Mouse (Mus musculus): ENCODE data around the gene Slc30a4. TPM values are rescaled to one million over a fixed set of nuclear protein-coding genes. Genes with fewer than 3 reads are reported as not detected.

Slc30a4 gene
- 10 to 100 TPM; 26.1 to 28.1 TPM for total RNA-seq (2021)
- long read RNA-seq, experiment 1, full-length matches to known transcripts = 14 of 16 reads
- long read RNA-seq, experiment 1, partial matches to known transcripts = 0 of 16 reads
- long read RNA-seq, experiment 1, other reads (novel, unspliced or antisense) = 2 of 16 reads
- long read RNA-seq, experiment 2, full-length matches to known transcripts = 9 of 14 reads
- long read RNA-seq, experiment 2, partial matches to known transcripts = 3 of 14 reads
- long read RNA-seq, experiment 2, other reads (novel, unspliced or antisense) = 2 of 14 reads

DNA sequence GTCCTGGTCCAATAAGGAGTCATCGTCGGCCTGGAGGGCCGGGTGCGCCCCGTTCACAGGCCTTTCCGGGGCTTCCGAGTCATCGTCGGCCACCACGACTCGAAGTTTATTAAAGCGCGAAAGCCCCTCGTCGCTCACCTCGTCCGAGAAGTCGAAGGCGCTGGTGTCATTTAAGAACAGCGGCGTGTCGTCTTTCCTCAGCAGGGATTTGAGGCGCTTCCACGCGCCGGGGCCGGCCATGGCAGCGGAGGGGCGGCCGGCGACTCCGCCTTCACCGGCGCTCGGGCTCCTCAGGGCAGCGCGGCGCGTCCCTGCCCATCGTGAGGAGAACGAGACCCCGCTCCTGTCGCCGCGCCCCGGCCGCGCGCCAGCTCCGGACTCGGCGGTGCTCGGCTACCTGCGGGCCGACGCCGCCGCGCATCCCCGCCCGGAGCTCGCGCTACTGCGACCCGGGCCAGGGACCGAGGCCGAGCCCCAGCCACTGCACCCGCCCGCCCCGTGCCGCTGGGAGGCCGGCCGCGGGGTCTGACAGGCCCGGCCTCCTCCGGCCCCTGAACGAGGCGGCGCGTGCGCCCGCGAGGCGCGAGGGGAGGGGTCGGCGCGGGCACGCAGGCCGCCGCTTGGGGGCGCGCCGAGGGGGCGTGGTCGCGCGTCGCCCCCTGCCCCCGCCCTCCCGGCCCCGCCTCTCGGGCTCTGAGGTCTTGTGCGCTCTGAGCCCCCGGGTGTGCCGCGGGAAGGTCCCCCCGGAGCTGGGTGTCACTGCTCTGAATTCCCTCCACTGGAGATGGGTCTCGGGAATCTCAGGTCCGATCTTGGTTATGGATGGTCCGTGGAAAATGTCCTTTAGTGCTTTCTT lies at the start of gene Slc30a4:
Gene Slc30a4, minus strand, starts transcription at position 483 of the 856 bp plus-strand sequence.
- DNase-seq (ENCODE audit: low spot score in 2 of 2) = peak; percentile 56 to 69

DNA sequence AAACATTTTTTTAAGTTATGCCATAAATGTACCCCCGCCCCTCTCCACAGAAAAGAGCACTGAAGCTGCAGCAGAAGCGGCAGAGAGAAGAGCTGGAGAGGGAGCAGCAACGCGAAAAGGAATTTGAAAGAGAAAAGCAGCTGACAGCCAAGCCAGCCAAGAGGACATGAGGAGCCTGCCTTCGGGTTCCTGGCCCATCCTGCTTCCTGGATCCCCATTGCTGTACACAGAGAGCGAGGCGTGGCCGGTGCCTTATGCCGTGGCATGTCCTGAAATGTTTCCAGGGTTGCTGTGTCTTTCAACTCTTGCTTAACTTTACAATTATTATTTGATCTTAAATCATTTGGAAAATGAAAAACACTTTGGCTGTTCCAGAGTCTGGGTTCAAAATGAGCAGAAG lies 44.0 kb upstream of the Slc30a4 start:
- DNase-seq (ENCODE audit: low spot score in 2 of 2) = no peak

DNA sequence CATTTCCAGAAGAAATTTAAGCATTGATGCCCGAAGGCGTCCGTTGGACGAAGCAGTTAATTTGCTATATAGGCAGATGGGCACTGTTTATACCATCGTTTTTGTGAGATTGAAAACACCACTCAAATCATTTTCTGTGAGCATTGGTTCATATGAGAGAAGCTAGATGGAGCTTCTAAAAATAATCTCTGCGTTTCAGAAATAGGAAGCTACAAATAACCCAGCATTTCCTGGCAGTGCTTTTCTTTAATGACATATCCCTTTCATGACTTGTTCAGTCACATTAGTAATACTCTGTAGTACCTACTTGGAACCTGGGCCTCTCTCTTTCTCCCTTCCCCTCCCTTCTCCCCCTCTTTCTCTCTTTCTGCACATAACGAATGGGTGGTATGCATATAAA lies 36.6 kb upstream of the Slc30a4 start:
- DNase-seq (ENCODE audit: low spot score in 2 of 2) = peak in 1 of 2 experiments; percentile 21

DNA sequence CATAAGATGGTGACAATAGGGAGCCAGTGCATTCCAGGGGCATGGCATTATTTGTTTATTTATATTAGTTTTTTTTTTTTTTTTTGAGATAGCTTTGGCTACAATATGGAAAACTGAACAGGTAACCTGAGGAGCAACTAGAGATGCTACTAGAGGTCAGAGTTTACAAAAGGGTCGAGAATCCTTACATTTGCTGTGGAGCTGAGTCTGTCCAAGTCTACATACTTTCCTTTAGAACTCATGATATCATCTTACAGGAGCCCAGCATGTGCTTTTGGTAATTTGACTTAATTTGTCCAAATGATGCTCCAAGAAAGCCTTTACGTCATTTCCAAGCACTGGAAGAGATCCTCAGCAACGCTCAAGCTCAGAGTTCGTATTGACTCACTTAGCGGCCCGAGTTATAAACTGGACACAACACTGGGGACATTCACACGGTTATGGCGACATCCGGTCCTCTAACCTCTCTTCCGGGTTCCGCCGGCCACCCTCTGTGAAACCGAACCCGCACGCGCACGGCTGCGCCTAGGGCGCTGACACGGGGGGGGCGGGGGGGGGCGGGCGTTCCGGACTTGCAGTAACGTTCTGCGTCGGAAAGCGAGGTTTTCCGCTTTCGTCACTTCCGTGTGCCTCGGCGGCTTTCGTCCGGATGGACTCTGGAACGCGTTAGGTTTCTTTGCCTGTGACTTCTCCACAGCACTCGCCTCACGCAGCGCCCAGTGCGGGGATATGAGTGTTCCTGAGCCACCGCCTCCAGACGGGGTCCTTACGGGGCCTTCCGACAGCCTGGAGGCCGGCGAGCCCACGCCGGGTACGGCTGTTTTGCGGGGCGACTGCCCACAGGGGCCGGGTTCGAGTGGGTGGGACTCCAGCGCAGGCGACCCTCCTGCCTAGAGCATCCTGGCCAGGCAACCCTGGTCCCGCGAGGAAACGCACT lies 35.7 kb upstream of the Slc30a4 start, which contains the start of gene Bloc1s6:
Gene Bloc1s6, plus strand, starts transcription at position 610 of the 937 bp plus-strand sequence.
- peak; percentile 91 to 95 for DNase-seq (ENCODE audit: low spot score in 2 of 2)

DNA sequence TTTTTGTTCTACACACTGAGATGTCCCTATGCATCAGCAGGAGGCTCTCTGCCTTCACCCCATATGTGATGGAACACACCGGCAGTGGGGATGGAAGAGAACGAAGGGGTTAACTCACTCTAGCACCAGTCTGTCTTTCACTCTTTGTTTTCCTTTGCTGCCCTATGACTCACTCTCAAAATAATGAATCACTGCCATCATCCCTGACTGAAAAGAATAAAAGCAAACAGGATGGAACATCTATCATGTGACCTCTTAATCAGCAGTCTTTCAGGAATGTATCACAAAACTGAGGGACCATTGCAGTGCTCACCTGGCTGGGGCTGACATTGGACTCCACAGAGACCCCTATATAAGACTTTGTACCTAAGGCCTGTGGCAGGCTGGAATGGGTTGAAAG lies 29.0 kb upstream of the Slc30a4 start:
- no peak for DNase-seq (ENCODE audit: low spot score in 2 of 2)

DNA sequence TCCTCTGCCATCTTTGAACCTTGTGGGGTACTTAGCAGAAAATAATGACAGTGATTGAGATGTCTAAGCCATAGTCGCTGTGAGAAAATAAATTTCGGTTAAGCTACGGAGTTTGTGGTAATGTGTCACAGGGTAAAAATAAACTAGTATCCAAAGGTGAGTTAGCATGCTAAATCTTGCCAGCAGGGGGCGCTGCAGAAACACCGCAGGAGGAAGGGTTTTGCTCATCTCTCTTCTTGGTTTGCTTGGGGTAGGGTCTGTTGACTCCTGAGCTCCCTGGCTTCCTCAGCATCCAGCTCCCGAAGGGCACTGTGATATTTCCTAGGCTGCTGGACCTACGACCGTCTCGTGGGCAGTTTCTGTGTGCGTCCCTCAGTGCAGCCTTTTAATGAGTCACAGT lies 23.1 kb upstream of the Slc30a4 start:
- no peak for DNase-seq (ENCODE audit: low spot score in 2 of 2)

DNA sequence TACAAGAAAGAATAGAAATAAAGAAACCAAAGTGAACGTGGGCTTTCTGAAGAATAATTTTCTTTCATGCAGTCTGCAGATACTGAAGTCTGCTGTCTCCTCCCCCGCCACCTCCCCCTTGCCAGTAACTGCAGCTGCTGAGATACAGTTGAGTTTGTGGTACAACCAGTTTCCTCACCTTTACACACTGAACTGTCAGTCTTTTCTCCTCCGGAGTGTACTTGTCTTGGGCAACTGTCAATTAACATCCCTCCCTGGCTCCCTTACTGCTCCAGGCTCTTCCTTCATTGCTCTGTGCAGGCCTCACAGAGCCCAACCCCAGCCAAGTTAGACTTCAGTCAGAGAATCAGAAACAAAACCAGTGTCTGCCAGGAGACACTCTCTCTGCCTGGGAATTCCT lies 18.1 kb upstream of the Slc30a4 start:
- no peak for DNase-seq (ENCODE audit: low spot score in 2 of 2)

DNA sequence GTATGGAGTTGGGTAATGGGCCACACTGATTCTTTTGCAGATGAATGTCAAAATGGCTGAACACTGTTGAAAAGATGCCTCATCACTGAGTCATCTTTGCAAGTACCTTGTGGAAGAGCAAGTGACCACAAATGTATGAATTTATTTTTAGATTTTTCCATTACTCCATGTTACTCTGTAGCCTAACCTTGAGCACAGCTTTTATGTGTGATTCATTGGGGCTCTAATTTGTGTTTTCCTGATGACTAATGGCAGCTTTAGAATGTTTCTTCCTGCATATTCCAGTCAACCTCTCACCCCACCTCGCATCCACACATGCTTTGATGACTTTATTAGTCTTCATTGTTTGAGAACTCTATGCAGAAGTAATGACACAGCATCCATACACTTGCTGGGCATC lies 16.8 kb upstream of the Slc30a4 start:
- no peak for DNase-seq (ENCODE audit: low spot score in 2 of 2)

DNA sequence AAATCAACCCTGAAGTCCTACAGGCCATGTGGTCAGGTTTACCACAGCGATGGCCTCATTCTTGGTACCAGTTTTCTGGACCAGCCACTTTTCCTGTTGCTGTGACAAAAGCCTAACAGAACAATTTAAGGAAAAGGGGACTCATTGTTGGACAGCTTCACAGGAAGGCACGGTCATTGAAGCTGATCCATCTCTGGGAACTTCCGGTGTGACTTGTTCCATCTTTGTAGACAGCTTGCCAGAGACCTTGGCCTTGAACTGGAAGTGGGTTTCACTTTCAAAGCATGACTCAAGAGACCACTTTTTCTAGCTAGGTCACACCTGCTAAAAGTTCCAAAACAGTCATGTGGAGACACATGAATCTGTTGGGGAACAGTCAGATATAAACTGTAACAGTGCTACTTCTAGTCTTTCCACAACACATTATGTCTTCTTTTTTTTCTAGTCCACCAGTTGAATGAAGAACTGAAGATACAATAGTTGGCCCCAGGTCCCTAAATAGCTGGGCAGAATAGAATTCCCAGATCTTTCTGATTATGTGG lies 13.9 kb upstream of the Slc30a4 start:
- DNase-seq (ENCODE audit: low spot score in 2 of 2) = no peak

DNA sequence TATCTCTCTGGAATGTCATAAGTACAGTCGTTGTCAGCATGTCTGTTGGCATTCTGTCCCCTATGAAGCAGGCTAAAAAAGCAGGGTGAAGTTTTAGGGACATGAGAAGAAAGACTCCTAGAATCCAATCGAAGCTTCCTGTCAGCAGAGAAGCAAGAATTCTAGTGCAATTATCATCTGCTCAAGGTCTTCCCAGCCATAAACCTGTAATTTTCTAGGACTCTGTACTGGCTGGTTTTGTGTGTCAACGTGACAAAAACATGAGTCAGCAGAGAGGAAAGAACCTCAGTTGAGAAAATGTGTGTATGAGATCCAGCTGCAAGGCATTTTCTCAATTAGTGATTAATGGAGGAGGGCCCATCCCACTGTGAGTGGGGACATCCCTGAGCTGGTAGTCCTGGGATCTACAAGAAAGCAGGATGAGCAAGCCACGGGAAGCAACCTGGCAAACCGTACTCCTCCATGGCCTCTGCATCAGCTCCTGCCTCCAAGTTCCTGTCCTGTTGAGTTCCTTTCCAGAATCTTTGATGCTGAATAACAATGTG lies 12.8 kb upstream of the Slc30a4 start:
- DNase-seq (ENCODE audit: low spot score in 2 of 2) = no peak

DNA sequence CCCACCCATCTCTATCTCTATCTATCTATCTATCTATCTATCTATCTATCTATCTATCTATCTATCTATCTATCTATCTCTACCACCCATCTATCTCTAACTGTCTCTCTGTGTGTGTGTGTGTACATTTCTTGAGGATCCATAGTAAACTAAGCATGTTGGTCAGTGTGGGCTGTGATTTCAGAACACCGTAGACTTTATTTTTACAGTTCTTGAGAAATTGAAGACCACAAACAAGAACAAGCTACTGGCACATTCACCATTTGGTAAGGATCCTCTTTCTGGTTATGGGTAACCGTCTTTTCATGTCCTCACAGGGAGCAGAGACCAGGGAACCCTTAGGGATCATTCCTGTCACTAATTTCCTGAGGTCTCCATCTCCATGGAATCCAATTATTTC lies 10.4 kb upstream of the Slc30a4 start:
- DNase-seq (ENCODE audit: low spot score in 2 of 2) = no peak

DNA sequence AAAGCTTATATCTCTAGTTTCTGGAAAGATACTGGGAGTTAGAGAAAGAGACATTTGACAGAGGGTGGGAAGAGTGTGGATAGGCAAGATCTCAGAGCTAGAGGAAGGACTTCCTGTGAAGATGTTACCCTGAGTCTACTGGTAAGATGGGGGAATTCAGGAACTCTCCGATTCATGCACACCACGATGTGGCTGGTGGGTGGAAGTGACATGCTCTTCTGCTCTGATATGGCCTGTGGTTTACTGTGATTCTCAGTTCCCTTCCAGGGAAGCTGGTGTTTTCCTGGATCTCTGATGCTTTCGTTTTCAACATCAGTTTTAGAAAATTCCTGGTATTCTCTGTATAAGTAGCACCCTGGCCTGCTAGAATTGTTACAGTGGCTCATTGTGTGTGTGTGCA lies 9.4 kb upstream of the Slc30a4 start:
- DNase-seq (ENCODE audit: low spot score in 2 of 2) = no peak

DNA sequence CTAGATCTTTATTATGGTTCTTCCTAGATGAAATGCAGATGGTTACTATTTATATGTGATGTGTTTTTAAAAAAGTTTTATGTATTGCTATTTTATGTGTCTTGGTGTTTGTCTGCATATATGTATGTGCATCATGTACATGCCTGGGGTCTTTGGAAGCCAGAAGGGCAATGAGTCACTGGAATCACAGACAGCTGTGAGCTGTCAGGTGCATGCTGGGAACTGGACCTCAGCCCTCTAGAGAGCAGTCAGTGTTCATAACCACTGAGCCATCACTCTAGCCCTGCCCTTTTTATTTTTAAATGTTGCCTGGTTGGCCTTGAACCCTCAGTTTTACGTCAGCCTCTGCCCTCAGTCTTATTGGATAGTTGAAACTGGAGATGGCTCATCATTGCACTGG lies 6.7 kb upstream of the Slc30a4 start:
- DNase-seq (ENCODE audit: low spot score in 2 of 2) = no peak

DNA sequence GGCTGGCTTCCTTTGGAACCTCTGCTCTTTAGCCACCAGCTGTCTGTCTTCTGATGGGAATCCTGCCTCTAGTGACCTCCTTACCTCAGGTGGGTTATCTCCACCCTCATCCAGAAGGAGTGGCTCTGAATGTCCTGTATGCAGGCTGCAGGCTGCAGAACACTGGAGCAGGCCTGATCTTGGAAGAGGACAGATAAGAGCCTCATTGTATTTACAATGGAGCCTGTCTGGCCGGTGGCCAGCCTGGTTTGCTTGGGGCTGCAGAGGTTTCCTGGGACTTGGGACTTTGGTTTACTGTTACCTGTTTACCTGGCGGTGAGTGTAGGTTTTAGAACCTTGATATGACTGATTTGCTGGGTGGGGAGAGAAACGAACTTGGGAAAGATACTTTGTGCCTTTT lies 5.6 kb upstream of the Slc30a4 start:
- no peak for DNase-seq (ENCODE audit: low spot score in 2 of 2)

DNA sequence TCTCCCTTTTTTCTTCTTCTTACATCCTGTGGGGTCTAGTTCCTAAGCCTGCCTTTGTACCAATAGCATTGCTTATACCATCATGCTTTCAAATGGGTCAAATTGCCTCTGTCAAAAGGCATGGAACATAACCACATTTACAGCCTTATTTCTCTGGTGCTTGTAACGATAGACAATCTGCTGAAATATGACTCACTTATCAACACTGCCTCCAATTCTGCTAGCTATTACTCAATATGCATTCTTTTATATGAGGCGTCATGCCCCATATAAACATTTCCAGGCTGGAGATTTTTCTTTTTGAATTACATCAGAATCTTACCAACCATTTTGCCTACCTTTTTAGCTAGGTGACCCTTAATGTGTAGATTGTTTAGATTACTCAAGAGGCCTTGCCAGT lies 2.1 kb upstream of the Slc30a4 start:
- DNase-seq (ENCODE audit: low spot score in 2 of 2) = no peak

DNA sequence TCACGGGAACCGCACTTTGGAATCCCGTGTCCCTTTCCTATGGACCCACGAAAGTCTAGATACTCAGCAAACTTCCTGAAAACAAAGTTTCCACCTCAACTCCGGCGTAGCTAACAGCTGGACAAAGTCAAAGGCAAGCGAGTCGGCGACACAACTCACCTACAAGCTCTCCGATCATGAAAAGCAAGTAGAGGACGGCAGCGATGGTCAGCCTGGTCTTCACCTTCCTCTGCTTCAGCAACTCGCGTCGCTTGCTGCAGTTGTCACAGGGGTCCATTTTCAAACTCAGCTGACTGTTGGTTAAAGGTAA lies 637 bp downstream of the Slc30a4 start:
- DNase-seq (ENCODE audit: low spot score in 2 of 2) = no peak

DNA sequence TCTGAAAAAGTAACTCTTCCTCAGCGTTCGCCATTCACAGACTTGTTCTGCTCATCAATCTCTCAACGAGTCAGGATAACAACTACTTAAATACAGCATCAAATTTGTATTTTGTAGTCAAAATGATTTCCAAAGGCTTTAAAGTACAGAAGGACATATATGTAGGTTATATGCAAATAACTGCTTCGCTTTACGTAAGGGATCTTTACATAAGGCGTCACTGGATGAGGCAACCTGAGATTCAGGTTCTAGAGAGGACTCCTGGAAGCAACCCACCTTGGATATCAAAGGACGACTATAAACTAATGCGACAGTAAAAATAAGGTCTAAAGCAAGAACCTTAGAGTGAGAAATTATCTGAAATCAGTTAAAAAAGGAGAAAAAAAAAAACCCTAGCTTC lies 1.5 kb downstream of the Slc30a4 start:
- no peak for DNase-seq (ENCODE audit: low spot score in 2 of 2)

DNA sequence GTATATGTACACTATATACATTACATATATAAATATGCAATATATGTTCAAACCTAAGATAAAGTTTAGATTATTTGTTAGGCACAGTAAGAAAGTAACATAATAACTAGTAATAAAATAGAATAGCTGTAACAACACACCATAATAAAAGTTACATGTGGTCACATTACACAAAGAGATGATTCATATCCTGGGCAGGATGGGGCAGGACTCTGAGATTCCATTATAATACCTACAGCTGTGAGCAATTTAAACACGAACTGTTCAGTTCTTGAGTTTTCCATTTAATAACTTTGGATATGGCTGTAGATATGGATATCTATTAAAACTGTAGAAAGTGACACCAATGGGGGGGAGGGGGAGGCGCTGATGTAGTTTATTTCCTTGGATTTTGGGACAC lies 4.9 kb downstream of the Slc30a4 start:
- no peak for DNase-seq (ENCODE audit: low spot score in 2 of 2)

DNA sequence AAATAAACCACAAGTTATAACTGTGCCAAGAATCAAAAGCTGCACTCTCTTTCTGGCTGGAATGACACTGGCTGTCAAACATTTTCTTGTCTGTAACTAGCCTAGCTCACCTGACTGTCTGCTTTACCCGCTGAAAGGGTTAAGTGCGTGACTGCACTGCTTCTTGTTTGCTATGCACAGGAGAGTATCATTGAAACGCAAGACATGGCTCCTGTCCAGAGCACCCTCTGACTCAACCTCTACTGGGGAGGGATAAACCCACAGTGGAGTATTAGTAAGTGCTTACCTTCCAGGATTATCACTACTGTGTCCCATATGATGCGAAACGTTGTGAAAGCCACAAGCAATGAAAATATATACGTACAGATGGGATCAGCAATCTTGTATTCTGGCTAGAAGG lies 15.8 kb downstream of the Slc30a4 start:
- no peak for DNase-seq (ENCODE audit: low spot score in 2 of 2)

DNA sequence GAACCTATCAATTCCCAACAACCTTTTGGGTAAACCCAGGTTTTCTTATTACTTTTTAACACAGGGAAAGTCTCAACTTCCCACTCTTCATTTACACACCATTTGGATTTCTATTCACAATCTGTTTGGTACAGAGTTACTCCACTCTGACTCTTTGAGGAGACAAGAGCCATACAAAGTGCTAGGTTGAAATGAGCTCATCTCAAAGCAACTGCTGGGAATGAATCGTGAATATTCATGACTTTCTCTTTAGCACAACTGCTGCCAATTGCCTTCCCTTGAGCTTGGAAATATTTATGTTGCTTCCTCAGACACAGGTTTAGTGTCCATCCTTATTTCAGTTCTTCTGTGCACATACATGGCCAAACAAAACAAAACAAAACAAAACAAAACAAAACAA lies 18.8 kb downstream of the Slc30a4 start:
- DNase-seq (ENCODE audit: low spot score in 2 of 2) = no peak

DNA sequence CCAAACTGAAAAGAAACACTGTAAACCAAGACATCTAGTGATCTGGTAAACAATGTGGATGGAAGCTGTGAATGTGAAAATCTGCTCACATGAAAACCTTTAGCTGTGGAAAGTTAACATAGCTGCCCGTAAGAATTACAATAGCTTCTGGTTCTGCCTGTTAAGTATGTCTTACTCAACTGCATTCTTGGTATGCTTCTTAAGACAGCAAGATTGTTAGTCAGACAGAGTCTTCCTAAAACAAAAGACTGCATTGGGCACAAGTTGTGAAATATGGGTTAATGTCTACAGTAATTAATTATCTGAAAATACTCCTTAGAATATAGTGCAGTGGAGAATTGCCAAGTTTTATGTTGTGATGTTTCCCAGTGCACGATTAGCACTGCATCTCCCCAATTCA lies 19.9 kb downstream of the Slc30a4 start:
- no peak for DNase-seq (ENCODE audit: low spot score in 2 of 2)
